Mouse (Mus musculus) neural tube, postnatal 0 days (tissue): ENCODE measurements around the gene Fkbp8. TPM values are rescaled to one million over a fixed set of nuclear protein-coding genes. Genes with fewer than 3 reads are reported as not detected.

Source experiments
- polyA plus RNA-seq: library from polyadenylated mRNA; unstranded; fragments of >200 nt; fragmentation: Nextera tagmentation; extraction: Ambion mirVana; gene quantifications from 2 replicates; pipeline ENCODE4 v1.2.1, GENCODE M21; 2015

The Fkbp8 gene
- polyA plus RNA-seq, result 305 and 354 TPM in 2 replicates

GRCm38 (mm10) chr8:70527512-70528181, at the start of gene Fkbp8, which contains the start of gene Kxd1:
TSS of gene Fkbp8 (plus strand) at chr8:70527724.
TSS of gene Kxd1 (minus strand) at chr8:70527956.

GRCm38 (mm10) chr8:70486941-70487520, 40.5 kb upstream of the Fkbp8 start, which contains the start of gene Tmem59l:
TSS of gene Tmem59l (minus strand) at chr8:70487358.

GRCm38 (mm10) chr8:70492664-70493640, 34.6 kb upstream of the Fkbp8 start, which contains the start of gene Crlf1:
TSS of gene Crlf1 (plus strand) at chr8:70493158.

GRCm38 (mm10) chr8:70506328-70507026, 21.0 kb upstream of the Fkbp8 start, which contains the start of gene Rex1bd:
TSS of gene Rex1bd (minus strand) at chr8:70506752.

GRCm38 (mm10) chr8:70510228-70510915, 17.2 kb upstream of the Fkbp8 start, which contains the start of gene Uba52:
TSS of gene Uba52 (minus strand) at chr8:70510801.

GRCm38 (mm10) chr8:70539077-70539813, 11.7 kb downstream of the Fkbp8 start, which contains the start of gene Ell:
TSS of gene Ell (plus strand) at chr8:70539457.

Other genes with a start within 250 kb of the Fkbp8 start
- gene Homer3, start 244.9 kb upstream of the Fkbp8 start, polyA plus RNA-seq, result 19.1 and 21.1 TPM in 2 replicates
- gene Ddx49, start 225.2 kb upstream of the Fkbp8 start, polyA plus RNA-seq, result 37.9 and 42.1 TPM in 2 replicates
- 301 and 337 TPM in 2 replicates for gene Cope, start 225.2 kb upstream of the Fkbp8 start, polyA plus RNA-seq
- 64.3 and 66.1 TPM in 2 replicates for gene Cers1, start 211.9 kb upstream of the Fkbp8 start, polyA plus RNA-seq
- gene Gdf1, start 197.9 kb upstream of the Fkbp8 start, polyA plus RNA-seq, result 6.2 and 9.8 TPM in 2 replicates
- gene Upf1, start 174.4 kb upstream of the Fkbp8 start, polyA plus RNA-seq, result 11.1 and 12.8 TPM in 2 replicates
- 1.1 and 1.3 TPM in 2 replicates for gene Comp, start 154.2 kb upstream of the Fkbp8 start, polyA plus RNA-seq
- gene Crtc1, start 88.1 kb upstream of the Fkbp8 start, polyA plus RNA-seq, result 37.6 and 49.6 TPM in 2 replicates
- gene Klhl26, start 50.8 kb upstream of the Fkbp8 start, polyA plus RNA-seq, result 31.4 and 33.0 TPM in 2 replicates
- gene Tmem59l, start 40.4 kb upstream of the Fkbp8 start, polyA plus RNA-seq, result 261 and 281 TPM in 2 replicates
- 19.6 and 21.2 TPM in 2 replicates for gene Crlf1, start 34.6 kb upstream of the Fkbp8 start, polyA plus RNA-seq
- 212 and 215 TPM in 2 replicates for gene Rex1bd, start 21.0 kb upstream of the Fkbp8 start, polyA plus RNA-seq
- 753 and 869 TPM in 2 replicates for gene Uba52, start 16.9 kb upstream of the Fkbp8 start, polyA plus RNA-seq
- gene Kxd1, start 232 bp downstream of the Fkbp8 start, polyA plus RNA-seq, result 52.3 and 54.9 TPM in 2 replicates
- 11.4 and 14.1 TPM in 2 replicates for gene Ell, start 11.7 kb downstream of the Fkbp8 start, polyA plus RNA-seq
- 113 TPM in 2 replicates for gene Isyna1, start 66.6 kb downstream of the Fkbp8 start, polyA plus RNA-seq
- gene Ssbp4, start 81.1 kb downstream of the Fkbp8 start, polyA plus RNA-seq, result 221 and 251 TPM in 2 replicates
- gene Lrrc25, start 88.4 kb downstream of the Fkbp8 start, polyA plus RNA-seq, result 2.3 and 2.5 TPM in 2 replicates
- gene Gdf15, start 104.7 kb downstream of the Fkbp8 start, polyA plus RNA-seq, result 0.55 and 0.79 TPM in 2 replicates
- gene Pgpep1, start 132.7 kb downstream of the Fkbp8 start, polyA plus RNA-seq, result 72.8 and 79.8 TPM in 2 replicates
- 194 and 204 TPM in 2 replicates for gene Lsm4, start 145.5 kb downstream of the Fkbp8 start, polyA plus RNA-seq
- gene Jund, start 171.2 kb downstream of the Fkbp8 start, polyA plus RNA-seq, result 107 and 140 TPM in 2 replicates
- gene Iqcn, start 175.7 kb downstream of the Fkbp8 start, polyA plus RNA-seq, result 0.03 TPM in 1 of 2 replicates, not detected in the other
- gene Gm3336, start 190.8 kb downstream of the Fkbp8 start, polyA plus RNA-seq, result not detected in 2 replicates
- 0.12 and 0.14 TPM in 2 replicates for gene Pde4c, start 196.0 kb downstream of the Fkbp8 start, polyA plus RNA-seq
- 832 and 885 TPM in 2 replicates for gene Rab3a, start 227.0 kb downstream of the Fkbp8 start, polyA plus RNA-seq
- 50.0 and 53.0 TPM in 2 replicates for gene Mpv17l2, start 233.2 kb downstream of the Fkbp8 start, polyA plus RNA-seq
- gene Pik3r2, start 249.0 kb downstream of the Fkbp8 start, polyA plus RNA-seq, result 81.0 and 96.3 TPM in 2 replicates